Mouse (Mus musculus) E14TG2a.4 (cell line): ENCODE data around the gene Rexo1.

ENCODE experiments used
- CTCF ChIP-seq: conservative IDR thresholded peaks from 2 replicates; pipeline ENCODE4 v1.5.1; 2014; ENCODE audit warnings: low read length
- POU5F1 ChIP-seq: IDR thresholded peaks from 2 replicates; pipeline ENCODE4 v1.6.1; 2014; ENCODE audit warnings: low read length, borderline replicate concordance

GRCm38 (mm10) chr10:80513739-80514138 lies 47.6 kb downstream of the Rexo1 start:
- TF ChIP-seq CTCF: no peak
- TF ChIP-seq POU5F1: no peak
